Mouse (Mus musculus): ENCODE results near the gene Naaladl2. TPM values are rescaled to one million over a fixed set of nuclear protein-coding genes. Genes with fewer than 3 reads are reported as not detected.

Gene Naaladl2
- polyA plus RNA-seq, 1 experiment from 2014 or later = 1.9 TPM

DNA sequence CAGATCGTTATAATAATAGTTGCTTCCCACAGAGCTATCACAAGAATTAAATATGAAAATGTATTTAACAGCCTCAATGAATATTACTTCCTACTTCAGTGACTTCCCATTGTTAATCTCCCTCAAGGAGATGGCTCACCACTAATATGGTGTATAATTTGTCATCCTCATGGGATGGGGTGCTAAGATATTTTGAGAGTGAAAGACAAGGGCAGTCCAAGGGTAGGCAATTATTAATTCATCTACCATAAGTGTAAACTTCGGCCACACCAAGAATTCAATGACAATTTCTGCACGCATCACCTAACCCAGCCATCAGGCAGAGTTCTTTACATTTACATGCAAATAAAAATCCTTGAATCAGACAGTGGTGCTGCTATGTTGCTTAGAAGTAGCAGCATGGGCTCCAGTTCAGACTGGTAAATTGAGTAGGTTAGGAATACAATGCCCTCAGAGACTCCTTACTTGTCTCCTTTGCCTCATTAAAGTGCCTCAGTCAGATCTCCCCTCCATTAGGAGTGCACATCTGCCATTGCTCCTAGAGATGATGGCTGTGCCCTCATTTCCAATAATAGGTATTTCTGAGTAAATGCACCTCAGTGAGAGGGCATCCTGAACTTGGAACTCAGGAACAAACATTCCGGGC, 438.2 kb downstream of the Naaladl2 start:
- no peak for DNase-seq (ENCODE audit: low spot score)

DNA sequence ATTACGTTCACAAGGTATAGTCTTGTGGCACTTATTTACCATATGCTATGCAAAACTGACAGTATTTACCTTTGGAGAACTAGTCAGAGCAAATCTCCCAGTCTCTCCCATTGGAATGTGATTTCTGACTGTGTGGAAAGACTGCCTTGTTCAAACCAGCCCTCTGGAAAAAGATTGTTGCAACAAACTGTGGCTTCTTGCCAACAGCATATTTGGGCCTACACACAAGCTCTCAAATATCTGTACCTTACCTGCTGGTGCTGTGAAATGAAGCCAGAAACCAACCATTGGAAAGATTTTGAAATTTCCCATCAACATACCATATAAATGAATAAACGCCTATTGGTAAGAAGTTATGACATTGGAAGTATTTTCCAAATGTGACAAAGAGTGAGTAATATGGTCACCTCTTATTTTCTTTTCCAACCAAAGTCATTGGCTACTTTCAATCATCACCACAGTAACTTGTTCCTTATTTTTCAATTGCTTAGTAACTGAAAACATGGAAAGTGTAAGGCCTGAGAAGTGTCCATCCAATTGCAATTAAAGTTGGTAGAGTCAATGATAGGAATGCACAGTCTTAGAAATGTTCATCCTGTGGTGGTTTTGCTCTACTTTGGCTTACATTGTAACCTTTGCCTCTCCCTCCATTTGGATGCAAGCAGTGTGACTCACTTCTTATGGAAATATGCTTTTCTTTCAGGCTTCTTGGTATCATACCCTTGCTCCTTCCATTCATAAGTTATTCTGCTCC, 453.7 kb downstream of the Naaladl2 start:
- DNase-seq (ENCODE audit: low spot score) = no peak

DNA sequence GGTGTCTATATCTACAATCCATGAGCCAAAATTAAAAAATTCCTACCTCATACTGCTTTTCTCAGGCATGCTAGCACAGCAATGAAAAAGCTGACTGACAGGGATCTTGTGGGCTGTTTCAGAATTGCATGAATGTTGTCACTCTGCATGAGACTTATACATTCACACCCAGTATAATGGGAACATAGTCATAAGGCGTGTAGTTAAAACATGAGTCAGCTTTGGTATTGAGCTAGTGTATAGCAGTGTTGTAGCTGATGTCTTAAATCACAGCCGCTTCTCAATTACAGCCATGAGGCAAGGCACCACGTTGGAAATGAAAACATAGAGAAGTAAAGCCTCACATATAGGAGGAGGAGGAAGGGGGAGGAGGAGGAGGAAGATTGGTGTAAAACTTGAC, 473.6 kb downstream of the Naaladl2 start:
- no peak for DNase-seq (ENCODE audit: low spot score)

DNA sequence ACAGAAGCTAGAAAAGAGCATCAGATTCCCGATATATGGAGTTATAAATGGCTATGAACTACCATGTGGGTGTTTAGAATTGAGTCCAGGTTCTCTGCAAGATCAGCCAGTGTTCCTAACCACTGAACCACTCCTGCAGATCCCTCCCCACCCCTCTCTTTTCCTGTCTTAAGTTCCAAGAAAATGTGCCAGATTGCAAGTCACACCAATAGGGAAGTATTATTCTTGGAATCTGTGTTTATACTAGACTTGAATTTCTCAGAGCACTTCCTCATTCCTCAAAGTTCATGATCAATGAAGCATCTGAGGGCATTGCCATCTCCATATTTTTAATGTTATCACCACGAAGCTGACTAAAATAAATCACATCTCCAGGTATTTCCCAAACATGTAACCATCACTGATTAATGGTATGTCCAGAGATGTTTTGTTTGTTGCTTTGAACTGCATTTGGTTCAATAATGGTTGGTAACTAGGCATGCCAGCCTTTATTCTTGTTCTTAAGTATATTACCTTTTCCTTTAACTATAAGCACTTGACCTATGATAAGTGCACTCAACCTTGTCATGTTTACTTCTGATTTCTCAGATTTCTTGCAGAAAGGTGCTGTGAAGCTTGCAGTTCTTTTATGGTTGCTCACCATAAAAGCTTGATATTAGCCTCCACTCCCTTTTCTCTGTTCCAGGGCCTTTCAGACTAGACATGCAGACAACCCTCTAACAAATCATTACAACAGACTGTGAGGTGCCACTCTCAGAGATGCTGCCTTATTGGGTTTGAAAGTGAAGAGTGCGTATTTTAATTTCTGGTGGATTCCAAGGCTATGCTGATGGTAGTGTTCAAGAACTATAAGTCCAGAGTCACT, 475.8 kb downstream of the Naaladl2 start:
- no peak for DNase-seq (ENCODE audit: low spot score)

DNA sequence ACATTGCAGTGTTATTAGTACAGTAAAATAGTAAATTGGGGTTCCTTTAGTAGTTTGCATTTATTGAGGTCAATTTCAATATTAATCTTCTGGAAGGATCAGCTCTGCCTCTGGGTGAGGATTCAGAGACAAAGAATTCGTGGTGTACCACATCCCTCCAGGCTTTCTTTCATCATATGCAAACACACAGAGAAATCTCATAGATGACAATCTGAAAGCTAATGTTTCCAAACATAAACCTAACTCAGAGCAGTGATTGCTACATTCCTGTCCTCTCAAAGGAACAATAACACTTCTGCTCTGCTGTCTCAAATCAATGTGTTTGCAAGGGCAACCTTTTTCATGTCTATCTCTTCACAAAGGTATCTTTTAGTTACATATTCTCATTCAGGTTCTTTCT, 478.7 kb downstream of the Naaladl2 start:
- no peak for DNase-seq (ENCODE audit: low spot score)

DNA sequence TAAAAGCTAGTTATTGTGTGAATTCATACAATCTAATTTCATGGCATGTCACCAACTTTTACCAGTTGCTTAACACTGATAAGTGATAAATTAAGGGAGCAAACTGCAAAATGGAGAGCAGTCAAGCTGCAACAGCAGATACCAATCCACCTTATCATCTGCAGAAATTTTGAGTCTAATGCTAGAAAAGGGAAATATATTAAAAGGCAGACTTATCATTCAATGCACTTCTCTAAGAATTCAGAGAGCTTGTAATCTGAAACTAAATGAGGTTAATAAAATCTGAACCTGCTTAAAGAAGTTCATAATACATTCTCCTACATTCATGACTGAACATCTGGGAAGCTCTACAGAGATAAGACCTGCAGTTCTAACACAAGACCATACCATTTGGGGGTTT, 480.3 kb downstream of the Naaladl2 start:
- DNase-seq (ENCODE audit: low spot score) = no peak

DNA sequence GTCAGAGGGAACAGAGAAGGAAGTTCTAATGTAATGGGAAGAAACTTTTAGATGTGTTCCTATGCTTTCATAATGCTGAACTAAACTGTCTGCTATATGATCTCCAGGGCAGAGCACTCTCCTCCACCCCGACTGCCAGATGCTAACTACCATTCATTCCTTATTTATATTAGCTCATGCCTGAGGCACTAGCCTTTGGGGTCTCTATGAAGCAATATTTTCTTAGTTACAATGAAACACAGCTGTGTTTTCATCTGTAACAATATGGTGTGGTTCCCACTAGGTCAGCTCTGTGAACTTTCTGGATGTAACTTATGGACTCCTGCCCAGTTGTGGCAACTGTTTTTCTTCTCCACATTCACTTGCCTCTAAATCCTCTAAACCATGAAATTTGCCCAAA, 514.0 kb downstream of the Naaladl2 start:
- DNase-seq (ENCODE audit: low spot score) = no peak

DNA sequence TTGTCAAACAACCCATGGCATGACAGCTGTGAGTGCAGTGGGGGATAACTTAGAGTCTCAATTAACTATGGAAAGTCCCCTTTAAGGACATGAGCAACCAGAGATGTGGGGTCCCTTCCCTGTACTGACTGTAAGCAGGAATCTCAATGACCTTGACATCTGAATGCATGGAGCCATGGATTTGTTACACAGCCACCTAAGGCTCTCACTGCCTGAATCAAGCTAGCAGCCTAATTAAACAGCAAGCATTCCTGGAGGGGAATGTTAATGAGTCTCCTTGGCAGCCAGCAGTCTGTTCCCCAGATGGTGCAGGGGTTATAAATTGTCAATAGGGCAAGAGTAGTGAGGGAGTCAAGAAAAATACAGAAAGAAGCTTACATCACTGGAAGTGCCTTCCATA, 538.6 kb downstream of the Naaladl2 start:
- no peak for DNase-seq (ENCODE audit: low spot score)

DNA sequence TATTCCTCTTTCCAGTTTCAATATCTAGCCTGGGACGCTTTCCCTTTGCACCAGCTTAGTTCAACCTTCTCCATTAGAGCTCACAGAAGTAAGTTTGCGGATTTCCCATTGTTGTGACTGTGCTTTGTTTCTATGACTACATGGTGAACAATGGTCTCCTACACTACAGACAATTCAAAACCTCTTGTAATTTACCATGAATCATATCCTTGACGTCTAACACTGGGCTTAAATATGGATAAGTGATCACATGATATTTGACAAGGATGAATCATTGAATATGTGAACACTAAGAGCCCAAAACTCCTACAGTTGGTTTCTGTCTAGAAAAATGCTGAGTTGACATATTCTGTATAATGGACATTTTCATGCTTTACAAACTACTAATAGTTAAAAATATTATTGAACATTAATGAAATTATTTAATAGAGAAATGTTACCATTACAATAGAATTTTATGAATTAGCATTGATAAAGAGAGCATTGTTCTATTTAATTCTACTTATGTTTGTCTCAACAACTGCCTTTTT, 539.2 kb downstream of the Naaladl2 start:
- DNase-seq (ENCODE audit: low spot score) = no peak

DNA sequence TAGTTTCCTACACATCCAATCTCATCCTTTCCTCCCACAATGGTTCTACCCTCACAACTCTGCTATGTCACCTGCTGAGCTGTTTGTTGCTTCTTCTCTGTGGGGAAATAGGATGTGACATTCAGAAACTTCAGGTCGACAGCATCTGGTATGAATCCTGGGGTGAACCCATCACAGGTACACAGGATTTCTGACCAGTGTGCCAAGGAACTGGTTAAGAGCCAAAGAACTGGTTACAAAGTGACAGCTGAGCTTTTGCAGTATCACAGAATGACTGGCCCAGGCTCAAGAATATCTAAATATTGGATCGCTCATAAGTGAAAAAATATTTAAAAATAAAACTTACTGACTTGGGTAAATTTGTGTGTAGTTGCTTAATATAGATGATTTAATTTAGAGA, 548.6 kb downstream of the Naaladl2 start:
- DNase-seq (ENCODE audit: low spot score) = no peak

DNA sequence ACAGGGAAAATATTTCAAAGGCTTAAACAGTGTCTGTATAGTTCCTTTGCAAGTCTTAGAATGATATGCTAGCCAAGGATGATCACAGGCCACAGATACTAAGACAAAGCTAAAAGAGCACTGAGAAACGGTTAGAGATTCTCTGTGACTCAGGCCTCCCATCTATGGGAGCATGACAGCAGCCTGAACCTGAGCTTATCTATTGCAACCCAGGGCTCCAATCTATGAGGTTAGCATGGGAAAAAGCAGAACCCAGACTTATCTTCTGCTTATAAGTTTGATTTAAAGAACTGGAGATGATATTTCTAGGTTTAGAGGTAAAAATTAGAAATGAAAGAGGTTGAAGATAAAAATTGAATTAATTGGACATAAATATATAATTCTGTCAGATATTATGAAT, 587.4 kb downstream of the Naaladl2 start:
- DNase-seq (ENCODE audit: low spot score) = no peak

DNA sequence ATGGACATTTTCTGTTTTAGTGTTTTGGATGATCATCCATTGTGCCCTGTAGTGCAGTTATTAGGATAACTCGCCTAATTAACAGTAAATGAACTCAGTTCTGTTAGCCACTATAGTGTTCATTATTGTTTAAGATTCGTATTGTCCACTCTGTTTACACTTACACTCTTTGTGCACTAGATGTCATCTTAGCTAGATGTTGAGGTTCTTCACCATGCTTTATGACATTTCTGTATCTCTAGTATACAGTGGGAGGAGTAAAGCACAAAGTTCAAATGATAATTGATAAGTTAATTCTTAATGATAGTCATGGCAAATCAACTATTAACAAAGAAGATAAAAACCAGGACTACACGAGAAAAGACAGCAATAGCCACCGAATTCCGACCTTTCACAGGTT, 590.4 kb downstream of the Naaladl2 start:
- DNase-seq (ENCODE audit: low spot score) = no peak

DNA sequence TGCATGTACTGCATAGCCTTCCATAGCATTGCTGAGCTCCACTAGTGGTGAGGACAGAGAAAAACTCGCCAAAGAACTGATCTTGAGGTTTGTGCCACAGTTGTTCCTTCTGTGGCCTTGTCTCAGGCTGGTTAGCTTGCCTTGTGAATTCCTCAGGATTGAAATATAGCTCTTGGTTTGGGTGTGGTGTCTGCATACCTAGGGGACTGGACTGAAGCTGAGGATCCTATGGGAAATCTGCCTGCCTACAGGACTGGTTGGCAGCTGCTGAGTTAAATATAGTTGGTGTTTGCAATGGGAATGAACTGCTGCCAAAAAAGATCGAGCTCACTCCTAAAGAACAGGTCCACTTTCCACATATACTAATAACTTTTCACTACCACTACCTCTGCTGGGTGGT, 591.4 kb downstream of the Naaladl2 start:
- DNase-seq (ENCODE audit: low spot score) = no peak

DNA sequence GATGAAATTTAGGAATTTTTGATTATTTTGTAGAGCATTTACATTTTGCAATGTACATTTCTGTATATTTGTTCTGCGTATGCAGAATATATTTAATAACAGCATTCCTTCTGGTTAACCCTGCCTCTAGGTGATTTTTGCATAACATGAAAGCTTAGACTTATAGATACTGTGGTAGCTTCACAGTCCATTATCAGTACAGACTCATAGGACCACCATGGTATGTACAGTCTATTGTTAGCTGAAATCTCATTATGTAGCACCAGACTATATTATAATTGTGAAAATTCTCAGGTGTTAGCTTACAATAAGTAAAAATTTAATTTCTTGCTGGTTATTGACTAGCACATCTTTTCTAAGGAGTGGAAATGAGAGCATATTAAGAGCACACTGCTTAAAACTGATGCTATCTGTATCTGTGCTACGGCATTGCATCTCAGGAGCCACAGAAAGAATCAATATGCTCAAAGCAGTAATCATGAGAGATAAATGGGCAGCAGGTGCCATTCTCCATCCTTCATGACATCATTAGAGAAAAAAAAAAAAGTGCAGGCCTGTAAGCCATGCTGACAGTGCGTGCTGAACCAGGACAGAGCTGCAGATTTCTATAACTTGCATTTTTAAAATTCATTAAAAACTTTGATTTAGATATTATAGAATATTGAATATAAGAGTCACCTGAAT, 610.1 kb downstream of the Naaladl2 start:
- no peak for DNase-seq (ENCODE audit: low spot score)

DNA sequence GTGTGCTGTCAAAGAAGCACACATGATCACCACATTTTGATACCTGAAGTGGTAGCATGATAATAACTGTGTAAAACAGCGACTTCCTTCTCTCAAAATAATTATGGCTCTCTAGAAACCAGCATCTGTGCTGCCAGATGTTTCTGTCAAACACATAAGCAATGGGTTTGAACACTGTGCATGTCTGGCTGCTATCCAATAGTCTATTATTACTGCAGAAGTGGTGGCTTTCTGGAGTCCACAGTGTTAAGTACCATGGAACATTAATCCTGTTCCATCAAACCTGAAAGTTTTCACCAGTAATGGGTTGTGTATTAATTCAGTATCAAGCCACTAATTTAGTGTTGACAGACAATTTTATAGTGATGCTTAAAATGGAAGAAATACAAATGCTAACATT, 629.1 kb downstream of the Naaladl2 start:
- DNase-seq (ENCODE audit: low spot score) = no peak

DNA sequence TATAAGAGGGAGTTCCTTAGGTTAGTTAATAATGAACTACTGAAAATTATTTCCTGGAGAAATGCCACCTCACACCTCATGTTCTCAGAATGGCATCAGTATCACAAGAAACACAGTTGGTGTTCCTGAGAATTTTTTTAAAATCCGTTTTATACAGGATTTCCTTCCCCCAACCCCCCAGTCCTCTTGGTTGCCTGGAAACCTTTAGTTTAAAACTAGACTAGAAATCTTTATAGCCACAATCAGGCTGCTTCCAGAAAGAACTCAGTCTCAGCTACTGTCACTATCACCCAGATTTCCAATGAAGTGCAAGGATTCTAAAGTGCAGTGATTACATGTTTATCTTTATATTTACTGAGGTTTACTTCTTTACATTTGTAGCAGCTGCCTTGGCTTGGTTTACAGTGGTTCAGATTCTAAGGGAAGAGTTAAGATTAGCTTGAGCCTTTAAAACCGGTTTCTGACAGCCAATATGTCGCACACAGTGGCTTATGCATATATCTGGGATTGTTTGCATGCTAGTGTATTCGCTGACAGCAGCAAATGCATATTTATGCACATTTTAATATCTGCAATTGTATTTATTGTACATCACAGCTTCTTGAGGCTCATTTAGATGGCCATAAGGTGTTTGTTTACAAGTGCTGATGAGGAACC, 657.5 kb downstream of the Naaladl2 start:
- DNase-seq (ENCODE audit: low spot score) = no peak

DNA sequence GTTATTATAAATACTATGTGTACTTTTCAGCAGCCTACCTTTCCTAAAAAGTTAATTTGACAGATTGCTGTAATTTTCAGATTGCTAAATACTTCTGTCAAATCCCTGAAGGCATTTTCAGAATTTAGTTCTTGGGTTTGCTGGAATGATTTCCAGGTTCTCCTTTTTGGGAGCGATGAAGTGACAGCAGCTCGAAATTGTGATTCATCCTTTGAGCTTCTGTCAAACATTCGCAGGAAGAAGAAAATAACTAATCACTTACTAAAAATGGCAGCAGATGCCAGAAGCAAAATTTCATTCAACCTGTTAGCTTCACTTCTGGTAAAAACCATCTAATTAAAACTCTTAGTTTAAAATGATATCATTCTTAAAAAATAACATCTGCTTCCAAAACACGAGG, 680.1 kb downstream of the Naaladl2 start:
- no peak for DNase-seq (ENCODE audit: low spot score)

DNA sequence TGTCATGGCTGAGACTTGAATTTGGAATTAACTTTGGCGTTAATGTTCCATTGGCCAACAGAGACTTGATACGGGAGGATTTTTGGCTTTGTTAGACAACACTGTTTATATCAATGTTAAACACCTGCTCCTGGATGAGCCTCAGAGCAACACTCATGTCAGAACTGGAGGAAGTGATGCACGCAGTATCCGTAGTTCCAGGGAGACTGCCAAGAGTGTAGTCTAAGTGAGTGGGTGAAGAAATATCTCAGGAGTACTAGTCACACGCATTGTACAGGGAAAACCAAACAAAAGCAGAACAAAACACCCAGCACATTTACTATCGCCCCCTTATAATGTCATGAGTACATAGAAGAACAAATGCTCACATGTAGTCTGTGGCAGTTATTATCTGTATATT, 703.4 kb downstream of the Naaladl2 start:
- DNase-seq (ENCODE audit: low spot score) = no peak

DNA sequence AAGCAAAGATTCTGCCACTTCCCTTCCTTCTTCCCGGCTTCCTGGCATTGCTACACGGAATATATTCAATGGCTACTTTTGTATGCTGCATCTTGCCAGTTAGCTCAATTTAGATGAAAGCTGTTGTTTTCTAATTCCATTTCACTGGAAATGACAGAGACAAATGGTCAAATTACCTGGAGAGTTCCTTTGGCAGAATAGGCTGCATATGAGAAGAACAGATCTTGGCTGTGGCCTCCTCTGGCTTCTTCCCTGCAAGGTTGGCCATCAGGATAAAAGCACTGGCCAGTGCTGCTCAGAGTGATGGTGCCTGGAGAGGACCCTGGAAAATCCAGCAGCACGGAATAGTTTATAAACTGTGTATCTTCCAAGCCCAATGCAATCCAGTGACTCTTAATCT, 711.3 kb downstream of the Naaladl2 start:
- no peak for DNase-seq (ENCODE audit: low spot score)

DNA sequence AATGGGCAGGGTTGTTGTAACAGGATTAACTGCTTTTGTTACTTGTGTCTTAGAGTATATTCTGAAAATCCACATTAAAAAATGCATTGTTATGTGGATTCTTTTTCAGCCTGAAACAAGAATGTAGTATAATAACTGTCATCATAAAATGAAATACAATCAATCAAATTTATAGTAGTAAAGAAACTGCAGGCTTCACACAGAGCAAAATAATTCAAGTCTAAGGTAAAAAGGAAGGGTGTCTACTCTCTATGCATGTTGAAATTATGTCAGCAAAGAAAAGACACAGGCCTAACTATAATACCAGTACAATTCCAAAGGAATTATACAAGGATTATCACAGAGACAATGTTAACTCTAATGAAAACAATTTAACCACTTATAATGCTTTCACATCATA, 752.3 kb downstream of the Naaladl2 start:
- no peak for DNase-seq (ENCODE audit: low spot score)

DNA sequence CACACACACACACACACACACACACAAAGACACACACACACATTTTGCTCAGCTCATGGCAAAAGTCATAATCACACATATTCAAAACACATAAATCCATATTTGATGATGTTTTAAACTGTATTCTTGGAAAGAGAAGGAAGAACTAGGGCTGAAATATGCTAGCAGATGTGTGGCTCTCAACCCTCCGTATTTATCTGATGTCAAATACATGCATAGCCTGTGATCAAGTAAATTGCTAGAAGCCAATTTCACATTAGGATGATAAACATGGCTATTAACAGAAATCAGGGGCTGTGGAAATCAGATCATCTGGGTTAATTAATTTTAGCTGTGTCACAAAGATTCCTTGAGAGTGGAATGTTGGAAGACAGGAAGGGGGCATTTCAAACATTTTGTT, 752.8 kb downstream of the Naaladl2 start:
- DNase-seq (ENCODE audit: low spot score) = no peak
